Mouse (Mus musculus) fibroblast of lung, adult 2 months (primary cell): ENCODE results near the gene Fuca1.

Experiments used
- DNase-seq: peaks from one replicate; pipeline ENCODE4 v3.0.0-alpha.2; 2011; ENCODE audit warnings: low read depth

The Fuca1 gene

GRCm38 (mm10) chr4:135981524-135982063 lies 61.1 kb downstream of the Fuca1 start:
- no peak for DNase-seq

DNA sequence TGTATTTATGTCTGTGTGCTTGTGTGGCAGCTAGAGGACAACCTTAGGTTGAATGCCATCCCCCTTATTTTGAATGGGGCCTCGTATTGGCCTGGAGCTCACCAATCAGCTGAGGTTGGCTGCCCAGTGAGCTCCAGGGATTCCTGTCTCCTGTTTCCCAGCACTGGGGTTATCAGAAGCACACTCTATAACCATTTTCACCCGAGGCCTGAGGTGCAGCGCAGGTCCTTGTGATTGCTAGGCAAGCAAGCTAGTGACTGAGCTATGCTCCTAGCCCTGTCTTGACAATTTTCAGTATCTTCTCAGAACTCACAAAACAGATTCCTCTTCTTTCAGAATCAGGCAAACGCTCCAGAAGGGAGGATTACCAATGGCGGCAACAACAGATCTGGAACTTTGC lies 64.0 kb downstream of the Fuca1 start:
- DNase-seq, result no peak

DNA sequence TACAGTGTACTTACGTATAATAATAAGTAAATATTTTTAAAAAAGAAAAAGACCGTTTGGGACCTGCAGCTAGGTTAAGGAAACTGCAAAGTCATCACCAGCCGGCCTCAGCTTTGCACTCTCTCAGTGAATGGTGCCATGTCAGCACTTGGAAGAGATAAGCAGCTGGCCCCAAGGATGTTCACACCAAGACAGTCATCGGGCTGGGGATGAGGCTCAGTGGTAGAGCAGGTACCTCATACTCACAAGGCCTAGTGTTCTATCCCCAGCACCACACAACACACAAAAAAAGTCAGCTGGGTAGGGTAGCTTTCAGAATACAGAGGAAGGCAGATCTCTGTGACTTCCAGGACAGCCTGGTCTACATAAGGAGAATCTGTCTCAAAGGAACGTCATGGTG lies 64.7 kb downstream of the Fuca1 start:
- no peak for DNase-seq

DNA sequence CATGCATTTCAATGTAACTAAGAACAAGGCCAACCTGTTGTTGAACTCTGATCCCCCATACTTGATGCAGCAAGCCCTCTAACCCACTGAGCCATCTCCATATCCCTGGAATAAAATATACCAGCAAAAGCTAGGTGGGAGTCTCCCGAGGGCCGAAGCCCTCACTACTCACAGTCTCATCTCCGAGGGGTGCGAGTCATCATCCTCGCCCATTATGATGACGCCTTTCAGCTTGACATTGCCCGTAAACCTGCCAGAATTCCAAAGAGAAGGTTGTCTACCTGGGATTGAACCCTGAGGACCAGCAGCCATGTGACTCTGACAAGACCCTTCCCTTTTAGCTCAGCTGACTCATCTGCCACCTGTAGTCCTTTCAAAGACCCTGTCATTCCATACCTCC lies 65.2 kb downstream of the Fuca1 start:
- no peak for DNase-seq

DNA sequence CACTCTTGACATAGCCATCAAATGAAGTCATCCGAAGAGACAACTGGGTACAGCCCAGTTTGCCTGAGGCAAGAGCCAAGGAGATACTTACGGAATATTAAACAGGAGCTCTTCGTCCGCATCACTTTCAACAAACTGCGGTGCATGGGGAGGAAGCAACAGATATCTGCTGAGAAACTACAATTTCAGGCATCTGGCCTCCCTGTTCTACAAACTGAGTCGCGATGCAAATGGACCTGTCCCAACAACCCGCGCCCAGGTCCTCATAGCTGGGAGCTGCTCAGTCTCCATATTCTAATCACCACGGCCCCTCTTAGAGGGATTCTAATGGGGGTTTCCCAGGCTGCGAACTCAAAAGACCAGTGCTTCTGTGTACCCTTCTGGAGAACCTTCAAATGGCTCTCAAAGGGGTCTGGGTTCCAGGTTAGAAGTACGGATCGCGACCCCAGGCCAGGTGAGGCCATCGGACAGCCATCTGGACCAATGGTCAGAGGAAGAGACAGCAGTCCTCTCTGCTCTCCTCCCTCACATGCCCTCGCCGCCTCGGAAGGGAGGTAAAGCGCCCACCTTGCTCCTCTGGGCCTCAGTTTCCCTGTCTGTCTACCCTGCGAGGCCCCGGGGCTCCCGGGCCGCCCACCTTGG lies 65.9 kb downstream of the Fuca1 start:
- no peak for DNase-seq

DNA sequence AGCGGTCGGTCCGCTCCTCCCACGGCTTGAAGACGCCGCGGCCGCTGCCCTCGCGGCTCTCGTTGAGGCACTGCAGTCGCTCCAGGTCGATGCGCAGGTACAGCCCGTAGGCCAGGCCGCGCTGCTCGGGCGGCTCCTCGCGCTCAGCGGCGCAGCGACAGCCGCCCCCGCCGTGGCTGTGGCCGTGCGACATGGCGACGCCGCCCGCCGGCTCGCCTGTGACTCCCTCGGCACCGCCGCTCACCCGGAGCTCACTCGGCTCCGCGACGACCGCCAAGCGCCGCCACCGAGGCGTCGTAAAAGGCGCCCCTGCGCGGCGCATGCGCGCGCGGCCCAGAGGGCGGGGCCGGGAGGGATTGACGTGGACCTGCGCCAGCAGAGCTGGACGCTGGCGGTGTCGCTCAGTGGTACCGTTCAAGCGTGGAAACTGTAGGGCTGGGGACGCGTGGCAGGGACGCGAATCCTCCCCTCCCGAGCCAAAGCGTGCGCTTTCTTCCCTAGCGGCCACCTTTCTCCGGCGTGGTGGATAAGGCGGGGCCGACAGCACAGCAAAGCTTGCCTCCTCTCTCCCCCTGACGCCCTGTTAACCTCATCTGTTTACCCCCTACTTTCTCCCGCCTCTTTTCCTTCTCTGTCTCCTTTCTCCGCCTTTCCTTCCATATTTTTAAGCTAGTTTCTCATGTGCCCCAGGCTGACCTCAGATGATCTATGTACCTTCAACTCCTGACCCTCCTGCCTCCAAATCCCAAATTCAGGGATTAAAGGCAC lies 66.6 kb downstream of the Fuca1 start, which contains the start of gene Pithd1:
Gene Pithd1, minus strand, starts transcription at position 322 of the 768 bp plus-strand sequence.
- DNase-seq, result peak; percentile 65

- no peak for DNase-seq
Measured at GRCm38 (mm10) chr4:135987714-135988113, 67.2 kb downstream of the Fuca1 start.
